Mouse (Mus musculus): ENCODE measurements at regions not wholly inside any gene's neighbourhood (a gene's known extent, or its start where the extent isn't known, plus 50 kb on each side); places are given as distances from the start of the nearest gene placed in this dataset.

DNA sequence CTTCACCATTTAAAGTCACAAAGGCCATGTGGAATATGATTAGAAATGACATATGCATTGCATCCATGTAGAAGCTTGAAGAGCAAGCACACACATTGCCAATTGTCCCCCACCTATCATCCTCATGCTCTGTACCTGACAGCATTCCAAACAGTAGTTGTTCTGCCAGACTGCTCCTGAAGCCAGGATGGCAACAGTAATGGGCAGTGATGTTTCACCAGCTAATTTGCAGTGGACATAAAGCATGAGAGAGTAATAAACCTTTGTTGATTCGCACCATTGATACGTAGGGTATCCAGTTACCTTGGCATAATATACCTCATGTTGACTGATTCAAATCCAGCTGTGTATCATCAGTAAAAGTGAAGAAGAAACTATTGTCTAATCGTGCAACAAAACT lies 606.5 kb upstream of the Celf2 start:
- no peak overlapping the region for H3K9ac ChIP-seq
- no peak overlapping the region for H3K4me3 ChIP-seq
- ATAC-seq (ENCODE audit: low FRiP score, low read depth): no peak
- WGBS: 82% methylated on average over 3 of the region's 3 CpGs
- no peak overlapping the region for H3K4me2 ChIP-seq (replicated peaks)
- H3K27ac ChIP-seq: no peak overlapping the region
- no peaks in the 10 kb centered on the region for H3K4me1 ChIP-seq
- no peaks in the 10 kb centered on the region for H3K9me3 ChIP-seq
- H3K36me3 ChIP-seq: no peaks in the 10 kb centered on the region
- no peaks in the 10 kb centered on the region for H3K27me3 ChIP-seq

- H3K9ac ChIP-seq: no peak overlapping the region
- ATAC-seq (ENCODE audit: low FRiP score, low read depth): no peak
- no peak overlapping the region for H3K4me3 ChIP-seq
- 76% methylated on average over 1 of the region's 1 CpGs for WGBS
- no peaks in the 10 kb centered on the region for H3K4me1 ChIP-seq
- no peaks in the 10 kb centered on the region for H3K27me3 ChIP-seq
- H3K4me2 ChIP-seq (replicated peaks): no peak overlapping the region
- H3K27ac ChIP-seq: no peak overlapping the region
- no peaks in the 10 kb centered on the region for H3K36me3 ChIP-seq
- H3K9me3 ChIP-seq: no peaks in the 10 kb centered on the region
Measured at GRCm38 (mm10) chr2:8112361-8113073, 603.2 kb upstream of the Celf2 start.

DNA sequence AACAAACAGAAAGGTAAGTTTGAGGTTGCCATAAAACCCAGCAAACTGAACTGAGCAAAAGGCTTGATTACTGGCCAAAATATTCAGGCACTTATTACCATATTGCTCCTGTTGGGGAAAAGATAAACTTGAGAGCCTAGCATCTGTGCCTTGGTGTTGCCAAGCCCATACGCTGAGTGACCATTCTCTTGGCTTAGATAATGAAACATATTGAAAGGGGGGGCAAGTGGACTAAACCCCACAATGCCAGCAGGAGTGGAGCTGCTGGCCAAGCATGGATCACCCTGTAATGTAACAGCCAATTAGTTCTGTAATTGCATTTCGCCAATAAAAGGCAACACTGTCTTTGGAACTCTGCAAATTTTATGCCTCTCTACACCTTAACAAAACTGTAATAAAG lies 584.8 kb upstream of the Celf2 start:
- no peaks in the 10 kb centered on the region for H3K36me3 ChIP-seq
- WGBS: 79% methylated on average over 2 of the region's 2 CpGs
- no peak for ATAC-seq (ENCODE audit: low FRiP score, low read depth)
- no peak overlapping the region for H3K4me2 ChIP-seq (replicated peaks)
- H3K4me3 ChIP-seq: no peak overlapping the region
- H3K4me1 ChIP-seq: no peaks in the 10 kb centered on the region
- H3K9me3 ChIP-seq: no peaks in the 10 kb centered on the region
- no peaks in the 10 kb centered on the region for H3K27me3 ChIP-seq
- no peak overlapping the region for H3K27ac ChIP-seq
- H3K9ac ChIP-seq: no peak overlapping the region

- Histone ChIP-seq H3K27me3 (no peaks in the 10 kb centered on the region), H3K4me2 (replicated peaks) (no peak overlapping the region), H3K4me1 (no peaks in the 10 kb centered on the region), H3K9me3 (no peaks in the 10 kb centered on the region), H3K4me3 (no peak overlapping the region), H3K9ac (no peak overlapping the region), H3K36me3 (no peaks in the 10 kb centered on the region), H3K27ac (no peak overlapping the region)
- ATAC-seq (ENCODE audit: low FRiP score, low read depth): no peak
- WGBS: 58% methylated on average over 1 of the region's 1 CpGs
Measured at GRCm38 (mm10) chr2:8067901-8068300, 558.5 kb upstream of the Celf2 start.

GRCm38 (mm10) chr2:8061687-8062086 lies 552.3 kb upstream of the Celf2 start:
- WGBS: 62% methylated on average over 1 of the region's 1 CpGs
- H3K4me3 ChIP-seq: no peak overlapping the region
- H3K4me1 ChIP-seq: no peaks in the 10 kb centered on the region
- no peaks in the 10 kb centered on the region for H3K36me3 ChIP-seq
- no peaks in the 10 kb centered on the region for H3K27me3 ChIP-seq
- H3K9ac ChIP-seq: no peak overlapping the region
- ATAC-seq (ENCODE audit: low FRiP score, low read depth): no peak
- H3K27ac ChIP-seq: no peak overlapping the region
- H3K4me2 ChIP-seq (replicated peaks): no peak overlapping the region
- H3K9me3 ChIP-seq: no peaks in the 10 kb centered on the region

DNA sequence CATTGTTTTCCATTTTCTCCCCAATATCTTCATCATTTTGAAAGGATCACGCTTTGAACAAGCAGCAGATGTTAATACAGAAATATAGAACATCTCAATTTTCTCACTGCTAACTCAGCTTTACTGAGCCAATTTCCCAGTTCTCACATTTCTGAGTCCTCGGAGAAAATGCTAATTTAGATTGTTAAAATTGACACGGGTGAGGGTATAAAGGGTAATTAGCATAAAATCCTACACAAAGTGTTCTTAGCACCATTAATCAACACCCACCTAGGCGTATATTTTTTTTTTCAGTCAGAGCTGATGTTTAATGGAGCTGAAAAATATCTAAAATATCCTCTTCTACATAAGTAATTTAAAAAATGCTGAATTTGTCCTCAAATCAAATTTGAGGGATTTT lies 519.8 kb upstream of the Celf2 start:
- H3K27me3 ChIP-seq: no peaks in the 10 kb centered on the region
- H3K4me3 ChIP-seq: no peak overlapping the region
- H3K4me1 ChIP-seq: no peaks in the 10 kb centered on the region
- H3K4me2 ChIP-seq (replicated peaks): no peak overlapping the region
- H3K9me3 ChIP-seq: no peaks in the 10 kb centered on the region
- no peak overlapping the region for H3K9ac ChIP-seq
- H3K27ac ChIP-seq: no peak overlapping the region
- no peaks in the 10 kb centered on the region for H3K36me3 ChIP-seq
- ATAC-seq (ENCODE audit: low FRiP score, low read depth): no peak
- 59% methylated on average over 4 of the region's 4 CpGs for WGBS

GRCm38 (mm10) chr2:8027571-8027970 lies 518.2 kb upstream of the Celf2 start:
- H3K9me3 ChIP-seq: no peaks in the 10 kb centered on the region
- H3K4me1 ChIP-seq: no peaks in the 10 kb centered on the region
- H3K9ac ChIP-seq: no peak overlapping the region
- no peaks in the 10 kb centered on the region for H3K27me3 ChIP-seq
- no peak overlapping the region for H3K27ac ChIP-seq
- ATAC-seq (ENCODE audit: low FRiP score, low read depth): no peak
- H3K4me2 ChIP-seq (replicated peaks): no peak overlapping the region
- no peak overlapping the region for H3K4me3 ChIP-seq
- no peaks in the 10 kb centered on the region for H3K36me3 ChIP-seq

- Histone ChIP-seq H3K4me3 (no peak overlapping the region), H3K4me2 (replicated peaks) (no peak overlapping the region), H3K9ac (no peak overlapping the region), H3K9me3 (no peaks in the 10 kb centered on the region), H3K27me3 (no peaks in the 10 kb centered on the region), H3K36me3 (no peaks in the 10 kb centered on the region), H3K4me1 (peaks cover 7% of the 10 kb centered on the region; the same call in 1 of the 2 replicates), H3K27ac (no peak overlapping the region)
- ATAC-seq (ENCODE audit: low FRiP score, low read depth): no peak
- 74% methylated on average over 10 of the region's 10 CpGs for WGBS
Measured at GRCm38 (mm10) chr2:8026648-8027047, 517.3 kb upstream of the Celf2 start.

- H3K27ac ChIP-seq: no peak overlapping the region
- H3K27me3 ChIP-seq: no peaks in the 10 kb centered on the region
- no peaks in the 10 kb centered on the region for H3K36me3 ChIP-seq
- H3K9me3 ChIP-seq: no peaks in the 10 kb centered on the region; the same call in 1 of the 2 replicates
- no peak overlapping the region for H3K9ac ChIP-seq
- peak; percentile 49; the same call in 1 of the 2 replicates for ATAC-seq (ENCODE audit: low FRiP score, low read depth)
- H3K4me3 ChIP-seq: no peak overlapping the region
- H3K4me1 ChIP-seq: peaks cover 7% of the 10 kb centered on the region; the same call in 1 of the 2 replicates
- 23% methylated on average over 3 of the region's 3 CpGs for WGBS
- no peak overlapping the region for H3K4me2 ChIP-seq (replicated peaks)
Measured at GRCm38 (mm10) chr2:8022651-8023050, 513.3 kb upstream of the Celf2 start.

GRCm38 (mm10) chr2:8022043-8022442 lies 512.7 kb upstream of the Celf2 start:
- Histone ChIP-seq H3K36me3 (no peaks in the 10 kb centered on the region), H3K4me1 (peaks cover 7% of the 10 kb centered on the region; the same call in 1 of the 2 replicates), H3K4me2 (replicated peaks) (no peak overlapping the region; the same call in 1 of the 2 replicates), H3K27ac (no peak overlapping the region), H3K27me3 (no peaks in the 10 kb centered on the region), H3K4me3 (no peak overlapping the region), H3K9ac (no peak overlapping the region), H3K9me3 (no peaks in the 10 kb centered on the region; the same call in 1 of the 2 replicates)
- 0 out of 2 replicates have a peak, but pooled peaks have one; percentile 70 for ATAC-seq (ENCODE audit: low FRiP score, low read depth)
- 25% methylated on average over 5 of the region's 5 CpGs for WGBS

DNA sequence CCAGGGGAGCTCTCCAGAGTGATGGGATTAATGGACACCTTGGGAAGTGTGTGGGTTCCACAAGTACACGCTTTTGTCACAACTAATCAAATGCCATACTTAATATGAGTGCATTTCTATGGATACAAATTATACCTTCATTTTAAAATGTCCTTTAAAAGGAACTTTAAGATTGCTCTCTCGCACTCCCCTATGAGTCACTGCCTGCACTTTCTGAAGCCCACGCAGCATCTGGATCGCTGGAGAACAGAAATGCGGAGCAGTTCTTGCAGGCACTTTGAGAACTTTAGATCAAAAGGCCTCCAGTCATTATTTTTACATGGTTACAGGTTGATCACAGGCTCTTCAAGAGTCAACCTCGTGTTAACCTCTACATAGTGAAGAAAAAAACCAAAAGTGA lies 503.5 kb upstream of the Celf2 start:
- no peaks in the 10 kb centered on the region for H3K36me3 ChIP-seq
- no peak overlapping the region for H3K4me3 ChIP-seq
- ATAC-seq (ENCODE audit: low FRiP score, low read depth): no peak
- H3K27me3 ChIP-seq: no peaks in the 10 kb centered on the region
- no peaks in the 10 kb centered on the region for H3K4me1 ChIP-seq
- H3K9me3 ChIP-seq: no peaks in the 10 kb centered on the region
- H3K4me2 ChIP-seq (replicated peaks): no peak overlapping the region
- no peak overlapping the region for H3K9ac ChIP-seq
- 67% methylated on average over 6 of the region's 6 CpGs for WGBS
- no peak overlapping the region for H3K27ac ChIP-seq

DNA sequence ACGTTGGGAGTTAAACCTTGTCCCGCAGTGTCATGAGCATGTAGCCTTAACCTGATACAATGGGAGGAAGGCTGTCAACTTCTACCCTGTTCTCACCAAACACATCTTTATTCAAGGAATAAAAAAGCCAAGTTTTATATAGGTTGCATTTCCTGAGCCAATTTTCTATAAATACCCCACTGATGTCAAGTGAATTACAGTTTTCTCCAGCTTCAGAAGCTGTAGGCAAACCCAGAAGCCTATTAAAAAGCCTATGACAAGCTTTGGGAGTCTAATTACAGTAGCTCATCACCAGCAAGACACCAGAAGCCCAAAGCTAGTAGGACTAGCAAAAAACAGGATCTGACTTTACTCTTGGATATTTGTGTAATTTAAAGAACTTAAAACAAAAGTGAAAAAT lies 490.1 kb upstream of the Celf2 start:
- Histone ChIP-seq H3K9ac (no peak overlapping the region), H3K4me2 (replicated peaks) (no peak overlapping the region), H3K9me3 (no peaks in the 10 kb centered on the region), H3K4me3 (no peak overlapping the region), H3K27ac (no peak overlapping the region), H3K27me3 (no peaks in the 10 kb centered on the region), H3K36me3 (no peaks in the 10 kb centered on the region), H3K4me1 (no peaks in the 10 kb centered on the region)
- WGBS: 73% methylated on average over 2 of the region's 2 CpGs
- no peak for ATAC-seq (ENCODE audit: low FRiP score, low read depth)

DNA sequence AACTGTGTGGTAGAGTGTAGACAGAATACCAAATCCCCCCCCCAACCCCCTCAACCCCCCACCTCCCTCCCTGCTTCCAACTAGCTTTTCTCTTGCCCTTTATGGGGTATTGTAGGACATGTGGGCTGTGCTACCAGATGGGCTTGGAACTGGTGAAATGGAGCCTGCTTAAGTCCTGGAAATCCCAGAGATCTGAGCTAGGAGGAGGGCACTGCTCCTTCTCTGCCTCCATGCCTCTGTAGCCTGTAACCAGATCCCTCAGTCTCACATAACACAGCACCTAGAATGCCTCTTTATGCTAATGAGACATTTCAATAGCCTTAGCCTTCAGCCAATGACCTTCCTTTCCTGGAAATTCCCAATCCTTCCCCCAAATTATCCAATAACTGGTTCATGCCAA lies 465.1 kb upstream of the Celf2 start:
- Histone ChIP-seq H3K27me3 (no peaks in the 10 kb centered on the region), H3K4me2 (replicated peaks) (no peak overlapping the region), H3K9ac (no peak overlapping the region), H3K4me1 (no peaks in the 10 kb centered on the region), H3K4me3 (no peak overlapping the region), H3K36me3 (no peaks in the 10 kb centered on the region), H3K9me3 (no peaks in the 10 kb centered on the region), H3K27ac (no peak overlapping the region)
- ATAC-seq (ENCODE audit: low FRiP score, low read depth): no peak

Measured in limb, embryonic 13.5 days (tissue).